Mouse (Mus musculus): ENCODE measurements around the gene Cabp4. TPM values are rescaled to one million over a fixed set of nuclear protein-coding genes. Genes with fewer than 3 reads are reported as not detected.

Cabp4 gene
- polyA plus RNA-seq, 1 experiment from 2014 or later, result 0.14 TPM

- peak; percentile 42 for DNase-seq (ENCODE audit: low spot score)
- H3K36me3 ChIP-seq (replicated peaks), result no peaks in the 10 kb centered on the region
- WGBS, result 5% methylated on average over 11 of the region's 11 CpGs
Observed at GRCm38 (mm10) chr19:4175368-4175947, 31.6 kb upstream of the Cabp4 start, which contains the start of gene Carns1. TSS of gene Carns1 (minus strand) at chr19:4175479.

GRCm38 (mm10) chr19:4172925-4173324, 29.1 kb upstream of the Cabp4 start:
- Histone ChIP-seq H3K4me1 (peaks cover 46% of the 10 kb centered on the region), H3K27ac (replicated peaks) (0 out of 2 replicates have a peak overlapping the region, but pooled peaks have one; percentile 2), H3K4me3 (no peak overlapping the region), H3K9me3 (no peaks in the 10 kb centered on the region), H3K27me3 (replicated peaks; ENCODE audit: low read depth, poor library complexity, severe bottlenecking) (peaks cover 20% of the 10 kb centered on the region), H3K36me3 (replicated peaks) (no peaks in the 10 kb centered on the region)
- 60% methylated on average over 11 of the region's 11 CpGs for WGBS
- DNase-seq (ENCODE audit: low spot score), result no peak

More at GRCm38 (mm10) chr19:4175368-4175947, 31.6 kb upstream of the Cabp4 start, which contains the start of gene Carns1:
- Histone ChIP-seq H3K27ac (replicated peaks) (peak within 1 kb of the TSS; percentile 36; the same call in 1 of the 2 replicates), H3K27me3 (replicated peaks; ENCODE audit: low read depth, poor library complexity, severe bottlenecking) (peaks cover 20% of the 10 kb centered on the region), H3K9me3 (no peaks in the 10 kb centered on the region), H3K4me1 (peaks cover 36% of the 10 kb centered on the region), H3K4me3 (peak within 1 kb of the TSS; percentile 40)

GRCm38 (mm10) chr19:4171393-4172290, 27.8 kb upstream of the Cabp4 start:
- no peak for DNase-seq (ENCODE audit: low spot score)
- Histone ChIP-seq H3K27ac (replicated peaks) (peak overlapping the region; percentile 40), H3K9me3 (no peaks in the 10 kb centered on the region), H3K27me3 (replicated peaks; ENCODE audit: low read depth, poor library complexity, severe bottlenecking) (peaks cover 20% of the 10 kb centered on the region), H3K4me3 (no peak overlapping the region), H3K4me1 (peaks cover 46% of the 10 kb centered on the region), H3K36me3 (replicated peaks) (no peaks in the 10 kb centered on the region)
- WGBS, result 63% methylated on average over 13 of the region's 13 CpGs

- 84% methylated on average over 10 of the region's 10 CpGs for WGBS
- Histone ChIP-seq H3K4me1 (peaks cover 43% of the 10 kb centered on the region), H3K9me3 (no peaks in the 10 kb centered on the region), H3K27me3 (replicated peaks; ENCODE audit: low read depth, poor library complexity, severe bottlenecking) (peaks cover 20% of the 10 kb centered on the region; the same call in 1 of the 2 replicates), H3K27ac (replicated peaks) (peak overlapping the region; percentile 92; the same call in 1 of the 2 replicates), H3K4me3 (no peak overlapping the region), H3K36me3 (replicated peaks) (no peaks in the 10 kb centered on the region)
- DNase-seq (ENCODE audit: low spot score), result no peak
Observed at GRCm38 (mm10) chr19:4170723-4171392, 27.0 kb upstream of the Cabp4 start.

GRCm38 (mm10) chr19:4169810-4170209, 26.0 kb upstream of the Cabp4 start:
- Histone ChIP-seq H3K36me3 (replicated peaks) (no peaks in the 10 kb centered on the region), H3K27me3 (replicated peaks; ENCODE audit: low read depth, poor library complexity, severe bottlenecking) (peaks cover 20% of the 10 kb centered on the region; the same call in 1 of the 2 replicates), H3K4me3 (peak overlapping the region; percentile 63), H3K9me3 (no peaks in the 10 kb centered on the region), H3K27ac (replicated peaks) (peak overlapping the region; percentile 92), H3K4me1 (peaks cover 33% of the 10 kb centered on the region)
- no peak for DNase-seq (ENCODE audit: low spot score)
- 8% methylated on average over 27 of the region's 27 CpGs for WGBS

- peak overlapping the region; percentile 63 for H3K4me3 ChIP-seq
- under 1% methylated on average over 43 of the region's 43 CpGs for WGBS
- DNase-seq (ENCODE audit: low spot score), result peak; percentile 100
- H3K27me3 ChIP-seq (replicated peaks; ENCODE audit: low read depth, poor library complexity, severe bottlenecking), result peaks cover 17% of the 10 kb centered on the region; the same call in 1 of the 2 replicates
- H3K4me1 ChIP-seq, result peaks cover 31% of the 10 kb centered on the region
- no peaks in the 10 kb centered on the region for H3K9me3 ChIP-seq
- peak overlapping the region; percentile 92 for H3K27ac ChIP-seq (replicated peaks)
- no peaks in the 10 kb centered on the region for H3K36me3 ChIP-seq (replicated peaks)
Observed at GRCm38 (mm10) chr19:4169378-4169784, 25.5 kb upstream of the Cabp4 start.

- Histone ChIP-seq H3K27me3 (replicated peaks; ENCODE audit: low read depth, poor library complexity, severe bottlenecking) (peaks cover 14% of the 10 kb centered on the region; the same call in 1 of the 2 replicates), H3K27ac (replicated peaks) (no peak overlapping the region), H3K9me3 (no peaks in the 10 kb centered on the region), H3K36me3 (replicated peaks) (no peaks in the 10 kb centered on the region), H3K4me3 (no peak overlapping the region), H3K4me1 (peaks cover 41% of the 10 kb centered on the region)
- 83% methylated on average over 9 of the region's 9 CpGs for WGBS
- DNase-seq (ENCODE audit: low spot score), result no peak
Observed at GRCm38 (mm10) chr19:4166678-4167476, 23.0 kb upstream of the Cabp4 start.

- Histone ChIP-seq H3K4me3 (no peak overlapping the region), H3K4me1 (peaks cover 20% of the 10 kb centered on the region), H3K9me3 (no peaks in the 10 kb centered on the region), H3K27me3 (replicated peaks; ENCODE audit: low read depth, poor library complexity, severe bottlenecking) (no peaks in the 10 kb centered on the region), H3K27ac (replicated peaks) (no peak overlapping the region), H3K36me3 (replicated peaks) (peaks cover 15% of the 10 kb centered on the region)
- WGBS, result 82% methylated on average over 2 of the region's 2 CpGs
- DNase-seq (ENCODE audit: low spot score), result no peak
Observed at GRCm38 (mm10) chr19:4164721-4165120, 20.9 kb upstream of the Cabp4 start.

- 80% methylated on average over 3 of the region's 3 CpGs for WGBS
- peaks cover 22% of the 10 kb centered on the region for H3K36me3 ChIP-seq (replicated peaks)
- no peak for DNase-seq (ENCODE audit: low spot score)
- H3K27ac ChIP-seq (replicated peaks), result peak overlapping the region; percentile 89; the same call in 1 of the 2 replicates
- H3K27me3 ChIP-seq (replicated peaks; ENCODE audit: low read depth, poor library complexity, severe bottlenecking), result no peaks in the 10 kb centered on the region
- no peaks in the 10 kb centered on the region for H3K9me3 ChIP-seq
- peaks cover 17% of the 10 kb centered on the region for H3K4me1 ChIP-seq
- no peak overlapping the region for H3K4me3 ChIP-seq
Observed at GRCm38 (mm10) chr19:4164100-4164499, 20.3 kb upstream of the Cabp4 start.

- Histone ChIP-seq H3K4me1 (peaks cover 17% of the 10 kb centered on the region), H3K27me3 (replicated peaks; ENCODE audit: low read depth, poor library complexity, severe bottlenecking) (no peaks in the 10 kb centered on the region), H3K27ac (replicated peaks) (peak overlapping the region; percentile 89), H3K36me3 (replicated peaks) (peaks cover 27% of the 10 kb centered on the region), H3K4me3 (peak overlapping the region; percentile 78), H3K9me3 (no peaks in the 10 kb centered on the region)
- no peak for DNase-seq (ENCODE audit: low spot score)
- 36% methylated on average over 4 of the region's 4 CpGs for WGBS
Observed at GRCm38 (mm10) chr19:4163543-4163887, 19.7 kb upstream of the Cabp4 start.

- WGBS, result 7% methylated on average over 42 of the region's 42 CpGs
- Histone ChIP-seq H3K27ac (replicated peaks) (peak within 1 kb of the TSS; percentile 89), H3K27me3 (replicated peaks; ENCODE audit: low read depth, poor library complexity, severe bottlenecking) (no peaks in the 10 kb centered on the region), H3K36me3 (replicated peaks) (peaks cover 34% of the 10 kb centered on the region), H3K4me3 (peak within 1 kb of the TSS; percentile 78), H3K9me3 (no peaks in the 10 kb centered on the region), H3K4me1 (peaks cover 17% of the 10 kb centered on the region)
- DNase-seq (ENCODE audit: low spot score), result peak; percentile 95
Observed at GRCm38 (mm10) chr19:4162646-4163542, 19.1 kb upstream of the Cabp4 start, which contains the start of gene Rps6kb2. TSS of gene Rps6kb2 (minus strand) at chr19:4163354.
